Mouse (Mus musculus) hindbrain, embryonic 11.5 days (tissue): ENCODE measurements around the gene Kras. TPM values are rescaled to one million over a fixed set of nuclear protein-coding genes. Genes with fewer than 3 reads are reported as not detected.

Source experiments
- polyA plus RNA-seq: library from polyadenylated mRNA; unstranded; fragments of >200 nt; fragmentation: Nextera tagmentation; extraction: Ambion mirVana; gene quantifications from 2 replicates; pipeline ENCODE4 v1.2.1, GENCODE M21; 2014

Kras gene
- polyA plus RNA-seq, 1 experiment from 2014 or later = 129 TPM

Other genes starting within 250 kb of the Kras start
- 116 and 135 TPM in 2 replicates for gene Bcat1, start 174.1 kb downstream of the Kras start, polyA plus RNA-seq
- 1.5 and 2.6 TPM in 2 replicates for gene Lrmp, start 134.6 kb downstream of the Kras start, polyA plus RNA-seq
- 0.91 and 1.2 TPM in 2 replicates for gene Casc1, start 39.2 kb downstream of the Kras start, polyA plus RNA-seq
- gene Etfrf1, start 39.1 kb downstream of the Kras start, polyA plus RNA-seq = 40.1 and 40.6 TPM in 2 replicates